Mouse (Mus musculus) limb, embryonic 13.5 days (tissue): ENCODE measurements at regions not wholly inside any gene's neighbourhood (a gene's known extent, or its start where the extent isn't known, plus 50 kb on each side); places are given as distances from the start of the nearest gene placed in this dataset.

Experiments used
- ATAC-seq: fragments of 200-750 bp; cut with Nextera tagmentation; 2 replicates; pipeline ENCODE4 v1.8.0; 2017; ENCODE audit warnings: low read depth, moderate number of reproducible peaks, moderate TSS enrichment; ENCODE audit not compliant: low FRiP score
- H3K27ac ChIP-seq: fragments of 300-500 bp; sonication (generic); 2 replicates; pipeline ENCODE4 v1.5.1; 2015; ENCODE audit warnings: inconsistent platforms, mild to moderate bottlenecking, moderate library complexity
- H3K27me3 ChIP-seq: fragments of 300-500 bp; sonication (generic); 2 replicates; pipeline ENCODE4 v1.6.1; 2015; ENCODE audit warnings: mild to moderate bottlenecking, inconsistent platforms
- H3K36me3 ChIP-seq: fragments of 300-500 bp; sonication (generic); 2 replicates; pipeline ENCODE4 v1.6.1; 2015; ENCODE audit warnings: inconsistent platforms, mild to moderate bottlenecking, moderate library complexity
- H3K4me1 ChIP-seq: fragments of 300-500 bp; sonication (generic); 2 replicates; pipeline ENCODE4 v1.6.1; 2015; ENCODE audit warnings: inconsistent platforms
- H3K4me2 ChIP-seq: fragments of 300-500 bp; sonication (generic); replicated peaks from 2 replicates; pipeline ENCODE4 v1.6.1; 2015; ENCODE audit warnings: inconsistent platforms, mild to moderate bottlenecking, moderate library complexity
- H3K4me3 ChIP-seq: fragments of 300-500 bp; sonication (generic); 2 replicates; pipeline ENCODE4 v1.5.1; 2015; ENCODE audit warnings: moderate library complexity, mild to moderate bottlenecking, inconsistent platforms
- H3K9ac ChIP-seq: fragments of 300-500 bp; sonication (generic); 2 replicates; pipeline ENCODE4 v1.6.1; 2015; ENCODE audit warnings: mild to moderate bottlenecking, inconsistent platforms
- H3K9me3 ChIP-seq: fragments of 300-500 bp; sonication (generic); 2 replicates; pipeline ENCODE4 v1.6.1; 2016; ENCODE audit warnings: inconsistent platforms
- WGBS: fragments of 180-500 bp; shearing (Covaris S2); methylation state at CpG from one replicate; pipeline ENCODE4 v1.1.7; 2015; 5-methylcytosine and 5-hydroxymethylcytosine counted together

DNA sequence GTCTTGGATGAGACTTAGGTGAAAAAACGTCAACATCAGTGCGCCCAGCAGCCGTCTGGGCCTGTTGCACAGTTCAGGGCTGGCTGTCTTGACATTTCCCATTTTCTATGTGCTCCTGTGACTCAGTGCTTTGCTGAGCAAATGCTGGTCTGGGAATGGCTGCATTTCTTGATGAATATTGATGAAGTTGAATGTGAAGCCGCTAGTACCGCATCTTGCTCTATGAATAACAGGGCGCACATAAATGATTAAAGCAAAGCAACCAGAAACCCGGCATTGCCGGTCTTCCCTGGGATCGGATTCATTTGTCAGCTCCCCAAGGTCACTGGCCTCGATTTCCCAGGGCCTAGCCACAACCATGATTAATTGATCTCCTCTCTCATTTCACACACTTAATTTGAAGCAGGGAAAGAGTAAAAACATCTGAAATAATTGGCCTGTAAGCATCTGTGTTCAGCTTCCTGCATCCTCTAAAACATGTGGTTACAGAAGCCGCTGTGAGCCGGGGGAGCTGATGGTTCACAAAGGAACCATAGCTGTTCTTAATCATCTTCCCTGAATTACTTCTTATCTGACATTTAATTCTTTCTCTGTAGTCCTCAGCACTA is 57.5 kb upstream of the Sgk1 start:
- Histone ChIP-seq H3K4me2 (no peak overlapping the region), H3K27ac (no peak overlapping the region), H3K9me3 (no peaks in the 10 kb centered on the region), H3K36me3 (no peaks in the 10 kb centered on the region), H3K4me3 (no peak overlapping the region), H3K27me3 (no peaks in the 10 kb centered on the region), H3K4me1 (peaks cover 22% of the 10 kb centered on the region), H3K9ac (no peak overlapping the region)
- ATAC-seq = no peak
- 26% methylated on average over 12 of the region's 12 CpGs for WGBS

DNA sequence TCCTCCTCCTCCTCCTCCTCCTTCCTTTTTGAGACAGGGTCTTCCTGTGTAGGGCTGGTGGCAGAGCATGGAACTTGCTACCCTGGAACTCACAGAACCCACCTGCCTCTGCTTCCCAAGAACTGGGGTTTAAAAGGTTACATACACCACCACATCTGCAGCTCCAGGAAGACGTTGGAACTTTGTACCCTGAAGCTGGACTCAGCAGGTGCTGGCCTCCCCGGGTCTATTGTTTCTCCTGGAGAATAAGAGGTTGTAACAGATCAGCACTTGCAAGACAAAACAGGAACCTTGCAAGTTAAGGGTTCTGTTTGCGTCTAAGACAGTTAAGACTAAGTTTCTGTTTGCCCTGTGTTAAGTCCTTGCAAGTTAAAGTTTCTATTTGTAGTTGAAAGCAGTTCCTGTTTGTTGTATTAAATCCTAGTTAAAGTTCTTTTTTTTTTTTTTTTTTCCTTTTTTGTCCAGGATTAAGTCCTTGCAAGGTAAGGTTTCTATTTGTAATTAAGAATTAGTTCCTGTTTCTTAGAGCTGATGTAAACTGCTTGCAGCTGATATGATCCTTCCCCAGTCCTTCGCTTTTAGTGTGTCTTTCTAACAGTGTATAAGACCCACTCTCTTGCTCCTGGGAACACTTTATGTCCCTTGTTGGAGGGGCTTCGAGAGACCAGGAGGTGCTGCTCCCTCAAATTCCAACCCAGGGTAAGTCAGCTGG is 55.0 kb upstream of the Sgk1 start:
- Histone ChIP-seq H3K9me3 (no peaks in the 10 kb centered on the region), H3K4me2 (no peak overlapping the region), H3K9ac (no peak overlapping the region), H3K4me3 (no peak overlapping the region), H3K36me3 (no peaks in the 10 kb centered on the region), H3K27me3 (no peaks in the 10 kb centered on the region), H3K4me1 (peaks cover 19% of the 10 kb centered on the region), H3K27ac (no peak overlapping the region)
- WGBS = 53% methylated on average over 5 of the region's 5 CpGs
- no peak for ATAC-seq

DNA sequence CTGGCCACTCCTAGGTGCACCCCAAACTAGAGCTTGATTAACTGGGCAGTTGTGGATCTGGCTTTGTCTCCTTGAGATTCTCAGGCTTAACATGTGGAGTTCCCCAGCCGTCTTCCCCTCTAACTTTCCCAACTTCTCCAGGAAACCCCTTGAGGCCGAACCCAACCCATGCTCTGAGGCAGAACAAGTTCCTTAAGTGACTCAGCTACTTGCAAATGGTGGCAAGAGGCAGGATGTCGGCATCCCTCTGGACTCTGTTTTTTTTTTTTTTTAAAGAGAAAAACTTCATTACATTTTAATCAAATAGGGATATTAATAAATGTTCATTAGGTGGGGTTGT is 54.5 kb upstream of the Sgk1 start:
- 60% methylated on average over 3 of the region's 3 CpGs for WGBS
- H3K27ac ChIP-seq = no peak overlapping the region
- H3K9me3 ChIP-seq = no peaks in the 10 kb centered on the region
- H3K36me3 ChIP-seq = no peaks in the 10 kb centered on the region
- ATAC-seq = no peak
- H3K9ac ChIP-seq = no peak overlapping the region
- H3K4me3 ChIP-seq = no peak overlapping the region
- no peak overlapping the region for H3K4me2 ChIP-seq
- peaks cover 19% of the 10 kb centered on the region for H3K4me1 ChIP-seq
- no peaks in the 10 kb centered on the region for H3K27me3 ChIP-seq

DNA sequence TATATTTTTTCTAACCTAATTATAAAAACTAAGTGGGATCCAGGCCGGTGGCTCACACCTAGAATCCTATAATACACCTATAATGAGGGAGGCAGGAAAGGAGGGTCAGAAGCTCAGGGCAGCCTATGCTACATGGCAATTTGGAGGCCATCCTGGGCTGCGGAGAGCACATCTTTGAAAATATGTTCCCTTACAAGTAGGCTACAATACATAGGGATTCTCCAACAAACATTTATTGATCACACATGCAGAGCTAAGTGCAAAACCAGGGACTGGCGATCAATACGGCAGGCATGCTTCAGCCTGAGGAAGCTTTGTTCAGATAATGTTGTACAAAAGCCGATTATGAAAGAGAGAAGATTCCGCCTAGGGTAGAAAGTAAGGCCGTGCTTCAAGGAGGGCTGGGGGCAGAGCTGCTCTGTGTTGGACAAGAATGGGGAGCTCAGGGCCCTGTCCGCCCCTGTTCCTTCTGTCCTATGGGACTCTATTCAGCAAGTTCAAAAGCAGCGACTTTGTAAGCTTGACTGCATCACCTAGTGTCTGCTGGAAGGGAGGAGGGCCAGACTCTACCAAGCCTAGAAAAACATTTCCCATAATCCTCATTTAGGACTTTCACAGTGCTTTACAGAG is 53.4 kb upstream of the Sgk1 start:
- WGBS = 72% methylated on average over 9 of the region's 9 CpGs
- ATAC-seq = no peak
- no peaks in the 10 kb centered on the region for H3K27me3 ChIP-seq
- no peaks in the 10 kb centered on the region for H3K36me3 ChIP-seq
- no peaks in the 10 kb centered on the region for H3K9me3 ChIP-seq
- no peak overlapping the region for H3K27ac ChIP-seq
- no peak overlapping the region for H3K9ac ChIP-seq
- H3K4me1 ChIP-seq = peaks cover 19% of the 10 kb centered on the region
- H3K4me3 ChIP-seq = no peak overlapping the region
- H3K4me2 ChIP-seq = no peak overlapping the region

DNA sequence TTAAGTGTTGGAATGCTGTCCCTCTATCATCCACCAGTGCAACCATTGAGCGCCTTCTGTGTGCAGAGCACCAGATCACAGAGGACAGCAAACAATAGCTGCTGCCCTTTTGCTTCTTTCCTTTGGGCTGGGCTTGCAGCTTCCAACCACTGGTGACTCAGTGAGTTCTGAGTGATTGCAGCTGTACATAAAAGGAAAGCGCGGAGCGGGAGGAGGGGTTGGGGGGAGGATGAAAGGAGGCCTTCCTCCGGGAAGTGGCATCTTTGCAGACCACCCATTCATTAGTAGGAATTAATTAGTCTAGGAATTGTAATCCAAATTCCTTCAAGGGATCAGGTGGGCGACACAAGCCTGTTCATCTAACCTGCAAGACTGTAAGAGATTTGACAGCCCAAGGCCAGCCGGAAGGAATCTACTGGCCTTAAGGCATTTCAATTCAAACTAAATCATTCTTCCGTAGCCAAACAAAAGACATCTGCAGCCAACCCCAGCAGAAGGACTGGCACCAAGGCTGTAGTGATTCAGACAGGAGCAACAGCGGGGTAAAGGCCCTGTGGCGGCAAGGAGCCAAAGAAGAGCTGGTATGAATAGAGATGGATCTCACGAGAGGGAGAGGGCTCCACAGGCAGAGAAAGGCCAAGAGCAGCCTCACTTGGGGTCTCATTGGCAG is 52.8 kb upstream of the Sgk1 start:
- no peaks in the 10 kb centered on the region for H3K27me3 ChIP-seq
- no peak overlapping the region for H3K4me3 ChIP-seq
- no peak overlapping the region for H3K4me2 ChIP-seq
- H3K36me3 ChIP-seq = no peaks in the 10 kb centered on the region
- 45% methylated on average over 11 of the region's 11 CpGs for WGBS
- ATAC-seq = no peak
- no peak overlapping the region for H3K9ac ChIP-seq
- peaks cover 19% of the 10 kb centered on the region for H3K4me1 ChIP-seq
- no peaks in the 10 kb centered on the region for H3K9me3 ChIP-seq
- no peak overlapping the region; the same call in 1 of the 2 replicates for H3K27ac ChIP-seq

DNA sequence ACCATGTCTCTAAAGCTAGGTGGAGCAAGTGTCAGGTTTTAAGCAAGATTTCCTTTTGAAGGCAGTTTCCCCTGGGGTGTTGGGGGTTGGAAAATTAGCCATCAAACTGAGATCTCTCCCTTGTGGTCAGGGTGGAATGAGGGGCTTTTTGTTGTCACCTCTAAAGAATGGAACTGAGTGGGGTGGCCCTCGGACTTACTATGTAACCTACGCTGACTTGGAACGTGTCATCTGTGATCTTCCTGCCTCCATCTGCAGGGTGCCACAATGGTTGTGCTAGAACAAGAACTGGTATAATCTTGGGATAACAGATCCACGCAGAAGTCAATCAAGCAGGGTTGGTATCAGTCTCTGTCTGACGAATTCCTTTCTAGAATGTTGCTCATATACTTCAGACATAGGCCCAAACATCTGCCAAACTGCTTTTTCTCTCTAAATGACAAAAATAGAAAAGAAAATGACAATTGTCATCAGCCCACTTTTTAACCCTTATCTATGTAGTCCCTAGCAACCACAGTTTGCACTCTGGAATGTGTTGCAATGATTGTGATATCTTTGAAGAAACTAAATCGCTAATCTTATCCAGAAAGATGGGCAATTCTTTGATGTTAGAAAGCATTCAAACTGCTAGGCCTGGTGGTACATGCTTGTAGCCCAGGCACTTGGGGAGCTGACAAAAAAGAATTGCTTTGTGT is 50.8 kb upstream of the Sgk1 start:
- Histone ChIP-seq H3K36me3 (no peaks in the 10 kb centered on the region), H3K4me3 (no peak overlapping the region), H3K27ac (no peak overlapping the region), H3K27me3 (no peaks in the 10 kb centered on the region), H3K9me3 (no peaks in the 10 kb centered on the region), H3K4me1 (peaks cover 8% of the 10 kb centered on the region; the same call in 1 of the 2 replicates), H3K9ac (no peak overlapping the region), H3K4me2 (no peak overlapping the region)
- 91% methylated on average over 6 of the region's 6 CpGs for WGBS
- no peak for ATAC-seq
